Comparison of ENCODE assay signal across 16 mouse cellular contexts in genomic region chr11:80396617-80397016, GRCm38 (mm10).
"Had no signal": no experiment of that assay in that cellular context is flagged by ENCODE, and none has a peak within 500 bp of the region (broad histone marks: within the 10 kb centered on the region; RNA-seq: fewer than 3 reads in every experiment).

No protein-coding gene starts in this region.

- H3K9me3 ChIP-seq: neural tube, embryonic 13.5 days; neural tube, embryonic 15.5 days; stomach, embryonic 15.5 days had no signal

- H3K4me2 ChIP-seq: neural tube, embryonic 13.5 days; neural tube, embryonic 15.5 days; stomach, embryonic 15.5 days had no signal

- H3K9ac ChIP-seq: neural tube, embryonic 13.5 days; neural tube, embryonic 15.5 days; stomach, embryonic 15.5 days had no signal

- DNase-seq: retina, postnatal 1 day; right cerebral cortex, adult 18-20 months; right cerebral cortex, postnatal 14 days; right cerebral cortex, postnatal 25 days; right cerebral cortex, postnatal 4 days; spleen, adult 18-20 months; thymus, adult 18-20 months; thymus, adult 2 months; thymus, postnatal 14 days; thymus, postnatal 25 days; thymus, postnatal 36 days; thymus, postnatal 4 days had no signal

- H3K27me3 ChIP-seq: neural tube, embryonic 13.5 days; neural tube, embryonic 15.5 days; stomach, embryonic 15.5 days had no signal

- H3K4me1 ChIP-seq: neural tube, embryonic 13.5 days; neural tube, embryonic 15.5 days; stomach, embryonic 15.5 days had no signal

- H3K4me3 ChIP-seq: neural tube, embryonic 13.5 days; neural tube, embryonic 15.5 days; stomach, embryonic 15.5 days had no signal

- H3K27ac ChIP-seq: neural tube, embryonic 13.5 days; neural tube, embryonic 15.5 days; stomach, embryonic 15.5 days; stomach, postnatal 0 days had no signal
